Mouse (Mus musculus) left cerebral cortex, adult 2 months (tissue): ENCODE data around the gene Psmb3. TPM values are rescaled to one million over a fixed set of nuclear protein-coding genes. Genes with fewer than 3 reads are reported as not detected.
"Not testable (repeated sequence)": the region's sequence is repeated elsewhere in the genome, so short reads cannot be mapped to it uniquely, and the experiment has no call there.

Experiments
- DNase-seq, 2 experiments: peaks; one replicate each; pipeline ENCODE4 v3.0.0; 2021 to 2022; ENCODE audit warnings: low spot score in 2 of 2, mixed read lengths in 1 of 2; ENCODE audit errors: extremely low spot score in 1 of 2
- H3K27ac ChIP-seq: fragments of 200-600 bp; 2 replicates; pipeline ENCODE4 v1.8.1; 2022
- H3K4me3 ChIP-seq: fragments of 200-600 bp; 2 replicates; pipeline ENCODE4 v1.8.1; 2022
- CTCF ChIP-seq: fragments of 200-600 bp; IDR thresholded peaks from 2 replicates; pipeline ENCODE4 v1.8.1; 2022; ENCODE audit warnings: antibody characterized with exemption, mild to moderate bottlenecking, moderate library complexity
- intact Hi-C: fragments of 180-260 bp; cut with DNase I; formaldehyde crosslinking; loops from one replicate; pipeline ENCODE4 v1.15.1; 2025
- long read RNA-seq, 2 experiments: library from polyadenylated mRNA; stranded (forward); transcript quantifications; one replicate each; pipeline ENCODE4 v2.0.0; 2021; ENCODE audit warnings: borderline mapping rate in 2 of 2
- total RNA-seq, 2 experiments: library from RNA; stranded (reverse); gene quantifications; 2 replicates each; pipeline ENCODE4 v1.2.3; 2021

Gene Psmb3
- 100 to 1,000 TPM; 113 to 123 TPM for total RNA-seq
- long read RNA-seq, experiment 1, transcript Psmb3-201 (6 exons, 766 nt), result major isoform, 46 of 52 reads
- long read RNA-seq, experiment 1, partial matches to known transcripts, result 3 of 52 reads
- long read RNA-seq, experiment 1, other reads (novel, unspliced or antisense), result 1 of 52 reads
- long read RNA-seq, experiment 2, transcript Psmb3-202 (2 exons, 578 nt), result minor isoform, 5 of 42 reads
- long read RNA-seq, experiment 2, transcript Psmb3-201 (6 exons, 766 nt), result major isoform, 32 of 42 reads
- long read RNA-seq, experiment 2, partial matches to known transcripts, result 5 of 42 reads
- long read RNA-seq, experiment 2, other reads (novel, unspliced or antisense), result 0 of 42 reads

GRCm38 (mm10) chr11:97703039-97703826, at the start of gene Psmb3:
Gene Psmb3, plus strand, starts transcription at chr11:97703399.
- DNase-seq, result peak; percentile 98 to 99
- intact Hi-C loops, result loop anchor here (2.0 to 5.0 kb wide), 2 partner anchors 42 to 179 kb away; partner anchors contain the start of genes Fbxo47 and Pip4k2b
- TF ChIP-seq CTCF, result no peak
- Histone ChIP-seq H3K4me3 (peak within 1 kb of the TSS; percentile 84), H3K27ac (peak within 1 kb of the TSS; percentile 85)

DNA sequence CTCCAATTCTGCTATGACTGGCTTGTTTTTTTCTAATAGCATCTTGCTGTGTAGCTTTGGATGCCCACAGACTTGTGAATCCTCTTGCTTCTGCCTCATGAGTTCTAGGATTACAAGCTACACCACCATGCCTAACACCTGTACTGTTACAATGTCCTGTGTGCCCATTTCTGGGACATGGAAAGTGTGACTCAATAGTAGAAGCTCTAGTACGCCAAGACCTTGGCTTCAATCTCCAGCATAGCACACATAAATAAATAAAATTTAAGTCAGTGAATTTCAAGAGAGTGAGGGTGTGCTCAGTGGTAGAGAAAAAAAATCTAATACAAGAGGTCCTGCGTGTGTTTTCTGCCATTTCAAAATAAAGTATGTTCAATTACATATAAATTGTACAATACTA, 49.0 kb upstream of the Psmb3 start:
- no peak for TF ChIP-seq CTCF

DNA sequence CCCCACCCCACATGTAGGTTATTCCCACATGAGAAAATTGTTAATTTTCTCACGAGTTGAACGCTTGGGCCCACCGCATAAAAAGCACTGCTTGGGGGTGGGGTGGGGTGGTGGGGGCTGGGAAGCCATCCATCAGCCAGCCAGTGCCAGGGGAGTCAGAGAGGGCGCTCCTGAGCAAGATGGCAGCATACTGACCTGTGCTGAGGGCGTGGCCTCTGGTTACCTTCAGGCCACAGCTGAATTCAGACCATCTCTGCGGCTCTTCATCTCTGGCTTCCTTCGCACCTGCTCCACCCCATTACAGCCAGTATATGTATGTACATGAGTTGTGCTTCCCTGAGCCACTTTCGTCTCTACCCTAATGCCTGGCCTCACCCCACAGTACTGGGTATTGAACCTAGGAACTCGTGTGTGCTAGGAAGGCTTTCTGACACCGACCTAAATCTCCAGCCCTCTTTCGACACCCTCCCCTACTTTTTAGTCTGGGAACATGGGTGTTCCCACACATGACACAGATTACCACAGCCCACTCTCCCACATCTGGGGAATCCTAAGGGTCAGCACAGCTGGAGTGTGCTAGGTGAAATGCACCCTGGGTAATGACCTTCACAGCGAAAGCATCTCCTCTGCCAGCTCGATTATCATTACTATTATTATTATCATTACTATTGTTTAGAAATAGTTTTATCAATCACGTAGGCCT, 46.8 kb upstream of the Psmb3 start:
- no peak for DNase-seq
- H3K27ac ChIP-seq, result no peak overlapping the region
- no peak overlapping the region for H3K4me3 ChIP-seq
- no peak for TF ChIP-seq CTCF
- intact Hi-C loops, result no loop called here

More for the DNA sequence above, 49.0 kb upstream of the Psmb3 start:
- no peak for DNase-seq
- Histone ChIP-seq H3K27ac (no peak overlapping the region), H3K4me3 (no peak overlapping the region)
- intact Hi-C loops, result no loop called here

DNA sequence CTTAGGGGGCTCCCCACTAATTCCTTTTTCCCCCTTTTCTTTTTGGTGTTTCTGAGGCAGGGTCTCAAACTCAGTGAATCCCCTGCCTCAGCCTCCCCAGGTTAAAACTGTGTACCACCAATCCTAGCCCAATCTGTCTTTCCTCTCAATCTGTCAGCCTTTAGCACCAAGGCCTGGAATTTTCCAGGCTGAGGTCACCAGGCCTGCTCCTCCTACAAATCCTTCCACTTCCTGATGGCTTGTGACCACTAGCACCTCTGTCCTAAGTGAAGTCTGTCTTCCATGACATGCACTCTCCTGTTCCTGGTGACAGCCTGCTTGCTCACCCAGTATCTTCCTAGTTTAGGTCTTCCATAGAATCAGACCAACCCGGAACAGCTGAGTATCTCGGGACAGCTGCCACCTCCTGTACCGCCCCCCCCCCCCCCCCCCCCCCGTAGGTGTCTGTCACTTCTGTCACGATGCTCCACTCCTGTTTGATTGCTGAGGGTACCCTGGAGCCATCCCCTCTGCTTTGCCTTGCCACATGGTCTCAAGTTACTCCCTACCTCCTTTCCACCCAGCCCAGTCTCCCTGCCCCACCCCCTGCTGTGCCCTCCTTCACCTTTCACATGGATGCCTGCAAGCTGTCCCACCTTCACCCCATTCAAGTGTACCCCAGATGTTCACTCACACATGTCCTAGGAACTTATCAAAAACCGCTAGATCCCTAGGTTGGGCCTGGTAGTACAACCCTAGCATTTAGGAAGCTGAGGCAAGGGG, 45.8 kb upstream of the Psmb3 start:
- Histone ChIP-seq H3K27ac (no peak overlapping the region), H3K4me3 (no peak overlapping the region)
- intact Hi-C loops, result no loop called here
- no peak for DNase-seq
- TF ChIP-seq CTCF, result no peak

DNA sequence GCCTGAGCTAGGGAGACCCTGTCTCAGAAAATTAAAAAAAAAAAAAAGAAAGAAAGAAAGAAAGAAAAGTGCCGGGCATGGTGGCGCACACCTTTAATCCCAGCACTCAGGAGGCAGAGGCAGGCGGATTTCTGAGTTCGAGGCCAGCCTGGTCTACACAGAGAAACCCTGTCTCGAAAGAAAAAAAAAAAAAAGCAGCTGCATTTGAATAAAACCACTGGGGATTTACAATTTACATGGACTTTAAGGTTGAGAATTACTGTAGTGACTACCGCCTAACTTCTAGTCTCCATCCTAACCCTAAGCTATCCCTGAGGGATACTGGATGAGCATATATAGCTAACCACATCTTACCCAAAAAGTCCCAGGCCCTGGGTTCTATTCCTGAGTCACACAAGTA, 45.2 kb upstream of the Psmb3 start:
- DNase-seq, H3K4me3 ChIP-seq, H3K27ac ChIP-seq, intact Hi-C loops: not testable (repeated sequence)

DNA sequence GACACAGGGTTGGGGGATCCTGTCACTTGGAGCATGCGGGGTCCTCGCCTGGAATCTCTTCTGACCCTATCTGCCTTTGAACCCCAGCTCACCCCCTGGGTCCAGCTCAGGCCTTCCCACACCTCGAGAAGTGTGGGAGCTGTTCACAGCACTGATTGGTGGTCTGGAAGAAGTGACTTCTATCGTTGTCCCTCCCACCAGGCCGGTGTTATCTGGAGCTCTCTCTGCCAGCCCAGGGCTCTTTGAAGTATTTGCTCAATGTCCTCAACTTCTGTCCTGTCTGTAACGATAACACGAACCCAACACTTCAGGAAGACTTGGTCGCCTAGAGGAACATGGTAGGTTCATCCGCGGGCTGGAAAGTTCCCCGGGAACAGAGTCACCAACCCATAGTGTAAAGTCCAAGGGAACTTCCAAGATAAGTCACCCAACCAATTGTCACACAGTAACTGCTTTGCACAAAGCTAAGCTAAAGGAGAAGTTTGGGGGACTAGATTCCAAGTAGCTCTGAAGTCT, 44.4 kb upstream of the Psmb3 start:
- no peak for DNase-seq
- TF ChIP-seq CTCF, result no peak
- Histone ChIP-seq H3K27ac (no peak overlapping the region), H3K4me3 (peak overlapping the region; percentile 84)
- intact Hi-C loops, result no loop called here

GRCm38 (mm10) chr11:97659267-97659989, 43.8 kb upstream of the Psmb3 start:
- Histone ChIP-seq H3K4me3 (peak overlapping the region; percentile 84), H3K27ac (peak overlapping the region; percentile 87)
- no peak for TF ChIP-seq CTCF
- intact Hi-C loops, result no loop called here
- DNase-seq, result no peak

- Histone ChIP-seq H3K4me3 (peak overlapping the region; percentile 84), H3K27ac (peak overlapping the region; percentile 87)
- DNase-seq, result peak; percentile 76 to 78
- intact Hi-C loops, result loop anchor here (5.0 kb wide), 1 partner anchor 37 kb away; no protein-coding TSS in a partner anchor
- no peak for TF ChIP-seq CTCF
Measured at GRCm38 (mm10) chr11:97659990-97660714, 43.0 kb upstream of the Psmb3 start.

DNA sequence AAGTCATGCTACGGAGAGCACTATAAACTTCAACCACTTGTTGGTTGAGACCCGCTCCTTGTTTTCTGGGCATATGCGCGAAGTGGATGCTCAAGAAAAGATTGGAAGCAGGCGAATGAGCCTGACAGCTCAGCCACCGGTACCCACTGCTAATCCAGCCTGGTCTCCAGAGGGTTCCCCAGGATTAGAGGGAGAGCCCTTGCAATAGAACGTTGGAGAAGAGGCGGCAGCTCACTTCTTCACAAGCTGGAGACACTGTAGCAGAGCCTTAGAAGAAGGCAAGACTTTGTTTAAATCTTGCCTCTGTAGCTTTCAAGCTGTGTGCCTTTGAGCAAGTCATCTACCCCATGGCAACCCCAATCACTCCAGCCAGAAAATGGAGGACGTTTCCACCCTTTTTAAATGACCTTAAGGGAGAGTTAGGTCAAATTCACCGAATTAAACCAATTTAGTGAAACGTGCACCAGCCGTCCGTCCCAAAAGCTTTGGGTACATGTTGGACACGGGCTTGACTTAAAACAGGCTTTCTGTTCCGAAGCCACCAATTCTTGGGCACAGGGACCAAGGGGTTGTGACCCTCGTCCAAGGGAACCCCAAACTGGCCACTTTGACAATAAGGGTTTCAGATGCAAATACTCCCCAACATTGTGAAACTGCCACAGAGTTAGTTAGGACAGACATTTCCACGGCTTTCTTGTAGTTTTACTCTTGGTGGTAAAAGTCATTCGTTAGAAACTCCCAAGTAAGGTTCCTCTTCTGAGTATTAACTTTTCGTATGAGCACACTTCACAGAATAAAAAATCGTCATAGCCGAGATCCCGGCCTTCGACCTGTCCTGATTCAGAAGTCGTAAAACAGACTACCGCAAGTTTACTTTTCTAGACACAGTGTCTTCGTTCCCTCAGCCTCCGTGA, 42.2 kb upstream of the Psmb3 start:
- H3K4me3 ChIP-seq, result peak overlapping the region; percentile 84
- peak overlapping the region; percentile 76 for H3K27ac ChIP-seq
- no peak for DNase-seq
- intact Hi-C loops, result loop anchor here (5.0 kb wide), 1 partner anchor 36 kb away; no protein-coding TSS in a partner anchor
- TF ChIP-seq CTCF, result no peak
